Mouse (Mus musculus): Measurements from ENCODE around the gene BC034090.

Gene BC034090

DNA sequence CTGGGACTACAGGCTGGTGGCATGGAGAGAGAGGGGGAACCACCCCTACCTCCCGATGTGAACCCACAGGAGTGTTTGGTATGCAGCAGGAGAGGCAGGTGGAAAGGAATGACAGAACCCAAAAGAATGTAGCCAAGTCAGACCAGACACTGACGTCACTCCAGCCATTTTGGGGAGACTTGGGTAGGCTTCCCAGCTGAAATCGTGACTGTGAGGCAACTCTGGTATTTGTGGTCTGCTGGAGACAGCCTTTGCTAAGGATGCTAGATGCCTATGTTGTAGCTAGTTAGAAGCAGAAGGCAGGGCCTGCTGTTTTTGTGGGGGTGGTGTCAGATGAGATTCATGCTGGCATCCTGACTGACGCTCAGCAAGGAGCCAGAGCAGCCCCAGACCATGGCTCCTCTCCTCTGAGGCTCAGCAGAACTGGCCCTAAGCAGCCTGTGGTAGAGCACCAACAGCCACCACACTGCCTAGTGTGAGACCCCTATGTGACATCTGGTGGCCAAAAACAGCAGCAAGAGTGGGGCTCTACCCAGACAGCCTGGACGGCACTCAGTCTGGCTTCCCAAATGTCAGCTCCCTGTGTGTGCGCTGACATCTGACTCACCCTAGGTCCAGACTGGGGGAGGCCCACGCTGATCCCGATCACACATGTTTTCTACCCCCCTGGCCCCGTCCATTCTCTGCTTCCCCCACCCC lies 29.0 kb downstream of the BC034090 start:
- peak in 1 of 2 experiments; percentile 7 for DNase-seq

DNA sequence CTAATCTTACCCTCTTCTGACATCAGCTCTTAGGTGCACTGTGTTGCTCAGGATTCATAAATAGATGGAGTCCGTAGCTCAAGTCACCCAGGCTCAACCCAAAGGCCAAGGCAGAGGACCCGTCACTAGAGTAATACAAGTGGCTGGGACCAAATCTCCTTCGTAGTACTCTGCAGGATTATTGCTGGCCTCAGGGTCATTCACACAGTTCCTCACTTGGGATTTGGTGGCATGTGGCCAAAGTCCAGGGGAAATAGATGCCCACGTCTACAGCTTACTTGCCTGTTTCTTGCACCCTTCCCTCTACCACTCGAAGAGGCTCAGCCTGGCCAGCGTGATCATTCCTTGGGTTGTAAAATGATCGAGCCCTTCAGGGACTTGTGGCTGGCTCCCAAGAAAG lies 30.3 kb downstream of the BC034090 start:
- no peak for DNase-seq

DNA sequence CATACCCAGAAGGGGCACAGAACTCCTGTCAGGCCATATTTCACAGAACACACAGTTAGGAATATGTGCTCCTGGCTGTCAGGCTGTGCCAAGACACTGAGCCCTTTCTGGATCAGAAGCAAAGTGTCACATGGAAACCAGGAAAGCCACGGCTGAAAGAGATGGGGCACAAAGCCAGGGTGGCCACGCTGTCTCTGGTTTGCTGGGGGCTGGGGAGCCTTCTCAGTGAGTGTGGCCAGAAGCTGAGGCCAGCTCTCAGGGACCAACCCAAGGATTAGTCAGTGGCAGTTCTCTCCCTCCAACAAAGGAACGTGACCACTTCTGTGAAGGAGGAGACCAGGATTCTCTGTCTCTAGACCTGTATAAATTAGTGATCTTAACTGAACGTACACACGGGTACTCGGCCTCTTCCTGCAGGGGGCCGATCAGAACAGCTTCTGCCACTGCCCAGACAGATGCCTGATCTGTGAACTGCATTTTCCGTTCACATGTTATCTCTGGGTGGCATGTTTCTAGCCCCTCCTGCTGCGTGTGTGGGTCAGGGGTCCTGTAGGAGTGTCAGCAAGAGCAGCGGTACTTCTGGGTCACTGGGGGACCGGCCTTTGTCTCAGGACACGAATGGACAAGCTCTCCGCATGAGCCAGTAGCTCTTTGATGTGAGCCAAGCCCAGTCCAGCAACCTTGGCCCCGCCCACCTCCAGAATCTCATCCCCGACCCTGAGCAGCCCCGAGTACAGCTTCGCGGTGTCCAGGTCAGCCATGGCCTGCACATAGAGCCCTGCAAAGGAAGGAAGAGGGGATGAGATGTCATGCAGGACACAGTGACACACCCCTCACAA lies 31.1 kb downstream of the BC034090 start:
- DNase-seq, result no peak

DNA sequence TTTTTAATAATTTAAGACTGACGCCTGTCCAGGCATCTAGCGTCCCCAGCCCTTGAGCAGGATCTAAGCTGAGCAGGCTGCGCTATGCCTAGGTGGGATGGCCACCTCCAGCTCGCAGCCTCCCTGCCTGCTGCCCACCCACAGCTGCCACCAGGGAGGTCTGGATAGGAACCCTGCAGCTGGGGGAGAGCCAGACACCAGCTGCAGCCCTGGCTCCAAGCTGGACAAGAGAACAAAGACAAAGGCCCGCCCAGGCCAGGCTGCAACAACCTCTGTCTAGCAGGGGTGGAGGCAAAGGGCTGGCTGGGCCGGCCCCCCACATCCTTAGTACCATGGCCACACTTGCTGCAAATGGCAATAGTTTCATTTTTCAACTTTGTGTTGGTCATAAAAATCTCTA lies 31.8 kb downstream of the BC034090 start:
- peak in 1 of 2 experiments; percentile 14 for DNase-seq

DNA sequence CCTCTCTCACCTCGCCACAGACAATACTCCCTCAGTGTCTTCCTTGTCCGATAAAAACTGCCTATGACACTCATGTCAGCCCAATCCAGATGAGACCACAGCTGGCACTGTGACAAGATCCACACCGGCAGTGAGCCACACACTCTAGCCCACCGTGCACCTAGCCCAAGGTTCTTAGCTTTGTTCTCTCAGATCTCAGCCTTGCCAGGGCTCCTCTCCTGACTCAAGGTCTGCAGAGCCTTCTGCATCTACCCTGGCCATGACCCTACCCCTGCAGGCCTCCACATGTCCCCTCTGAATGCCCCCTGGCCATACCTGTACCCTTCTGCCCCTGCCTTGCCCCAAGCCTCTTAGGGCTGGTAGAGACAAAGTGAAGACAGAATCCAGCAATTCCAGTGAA lies 32.2 kb downstream of the BC034090 start:
- DNase-seq, result no peak

DNA sequence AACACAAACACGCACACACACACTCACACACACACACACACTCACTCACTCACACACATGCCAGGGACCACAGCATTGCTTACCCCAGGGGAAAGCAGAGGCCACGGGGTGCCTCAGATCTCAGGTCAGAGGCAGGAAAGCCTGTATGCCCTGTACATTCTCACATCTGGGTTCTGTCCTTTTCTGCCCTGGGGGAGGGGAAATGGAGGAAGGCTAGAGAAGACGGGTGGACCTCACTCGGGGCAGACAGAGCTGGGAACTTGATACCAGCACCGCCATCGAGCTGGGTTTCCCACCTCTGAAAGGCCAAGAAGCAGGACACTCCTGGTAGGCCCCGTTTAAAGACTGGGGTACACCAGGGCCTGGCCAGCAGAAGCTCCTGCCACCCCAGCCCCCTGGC lies 33.2 kb downstream of the BC034090 start:
- DNase-seq, result no peak

DNA sequence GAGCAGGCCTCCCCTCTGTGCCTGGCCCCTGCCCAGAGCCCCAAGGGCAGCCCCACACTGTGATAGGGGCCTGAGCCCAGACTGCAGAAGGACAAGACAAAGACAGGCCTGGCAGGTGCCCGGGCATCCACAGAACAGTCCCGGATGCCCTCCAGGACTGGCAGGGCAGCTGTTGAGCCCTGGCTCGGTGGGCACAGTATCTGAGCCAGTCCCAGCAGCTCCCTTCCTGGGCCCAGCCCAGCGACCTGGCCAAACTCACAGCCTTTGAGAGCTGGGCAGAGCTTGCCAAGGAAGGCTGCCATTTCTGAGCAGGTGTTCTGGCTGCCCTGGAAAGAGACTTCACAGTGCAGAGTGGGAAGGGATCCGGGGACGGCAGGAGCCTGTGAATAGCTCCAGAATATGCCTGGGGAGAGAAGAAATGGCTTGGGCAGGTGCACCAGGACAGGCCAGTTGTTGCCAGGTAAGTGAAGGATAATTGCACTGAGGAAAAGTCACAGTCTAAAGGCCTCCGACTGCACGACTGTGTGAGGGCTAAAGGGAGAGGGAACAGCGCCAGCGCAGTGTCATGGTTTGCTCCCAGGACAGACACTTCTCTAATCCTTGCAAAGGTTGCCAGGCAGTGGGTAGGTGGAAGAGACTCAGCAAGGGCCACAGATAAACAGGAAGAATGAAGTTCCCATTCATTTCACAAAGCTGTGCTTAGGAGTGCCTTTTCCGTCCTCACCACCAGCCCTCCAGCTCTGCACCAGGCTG lies 34.1 kb downstream of the BC034090 start:
- peak; percentile 67 to 68 for DNase-seq

DNA sequence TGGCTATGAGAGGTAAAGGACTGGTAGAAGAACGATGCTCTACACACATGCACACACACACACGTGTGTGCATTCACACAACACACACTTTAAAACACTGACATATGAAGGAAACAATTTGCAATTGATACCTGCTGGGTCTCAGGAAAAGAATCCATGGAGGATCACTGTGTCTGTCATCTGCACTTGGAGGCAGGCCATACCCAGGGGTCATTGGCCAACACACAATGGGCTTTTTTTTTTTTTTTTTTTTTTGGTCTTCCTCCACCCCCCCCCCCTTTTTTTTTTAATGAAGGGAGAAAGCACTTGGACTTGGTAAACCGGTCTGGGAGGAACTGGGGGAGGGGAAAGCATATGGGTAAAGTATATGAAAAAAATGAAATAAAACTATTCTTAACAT lies 36.4 kb downstream of the BC034090 start:
- DNase-seq, result no peak

DNA sequence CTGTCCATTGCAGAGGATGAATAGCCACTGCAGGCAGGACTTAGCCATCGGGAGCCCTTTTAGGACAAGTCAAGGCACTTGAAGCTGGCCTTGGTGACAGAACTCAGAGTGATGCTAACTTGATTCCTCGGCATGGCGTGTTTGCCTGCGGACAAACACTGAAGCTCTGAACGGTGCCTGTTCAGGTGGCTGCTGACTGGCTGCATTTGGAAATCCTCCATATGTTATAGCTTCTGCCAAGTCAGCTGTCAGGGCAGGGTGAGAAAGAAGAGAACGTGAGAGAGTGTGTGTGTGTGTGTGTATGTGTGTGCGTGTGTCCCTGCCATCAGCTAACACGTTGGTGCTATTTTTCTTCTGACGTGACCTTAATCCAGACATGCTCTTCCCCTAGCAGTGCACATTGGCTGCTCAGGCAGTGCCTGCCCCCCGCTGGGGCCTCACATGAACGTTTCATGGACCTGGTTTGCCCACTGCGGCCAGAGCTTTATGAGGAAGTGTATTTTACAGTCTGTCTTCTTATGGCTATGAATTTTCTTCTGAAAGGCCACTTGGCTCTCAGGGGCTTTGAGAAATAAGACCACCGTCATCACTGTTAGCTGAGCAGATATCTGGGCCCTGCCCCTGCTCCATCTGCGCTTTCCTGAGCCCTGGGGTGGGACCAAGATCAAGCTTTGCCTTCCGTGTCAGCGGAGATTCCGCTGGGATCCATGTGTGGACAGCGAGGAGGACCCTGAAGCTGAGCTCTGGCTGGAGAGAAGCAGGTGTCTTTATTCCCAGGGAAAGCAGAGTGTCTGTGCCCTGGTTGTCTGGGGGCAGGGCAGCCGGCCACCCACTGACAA lies 38.2 kb downstream of the BC034090 start:
- DNase-seq, result no peak

DNA sequence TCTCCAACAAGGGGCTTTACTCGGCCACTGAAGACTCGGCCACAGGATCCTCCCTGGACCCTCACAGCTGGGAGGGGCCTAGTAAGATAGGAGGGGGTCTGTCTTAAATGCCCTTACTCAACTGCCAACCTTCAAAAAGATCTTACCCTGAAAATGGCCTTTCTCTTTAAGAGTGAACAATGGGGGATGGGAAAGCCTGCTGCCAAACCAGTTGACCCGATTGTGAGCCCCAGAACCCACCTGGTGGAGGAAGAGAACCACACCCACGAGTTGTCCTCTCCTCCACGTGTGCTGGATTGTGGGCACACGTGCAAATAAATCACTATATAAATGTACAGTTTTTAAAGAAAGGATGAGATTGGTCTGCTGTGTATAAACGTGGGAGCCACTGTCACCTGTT lies 38.9 kb downstream of the BC034090 start:
- no peak for DNase-seq

DNA sequence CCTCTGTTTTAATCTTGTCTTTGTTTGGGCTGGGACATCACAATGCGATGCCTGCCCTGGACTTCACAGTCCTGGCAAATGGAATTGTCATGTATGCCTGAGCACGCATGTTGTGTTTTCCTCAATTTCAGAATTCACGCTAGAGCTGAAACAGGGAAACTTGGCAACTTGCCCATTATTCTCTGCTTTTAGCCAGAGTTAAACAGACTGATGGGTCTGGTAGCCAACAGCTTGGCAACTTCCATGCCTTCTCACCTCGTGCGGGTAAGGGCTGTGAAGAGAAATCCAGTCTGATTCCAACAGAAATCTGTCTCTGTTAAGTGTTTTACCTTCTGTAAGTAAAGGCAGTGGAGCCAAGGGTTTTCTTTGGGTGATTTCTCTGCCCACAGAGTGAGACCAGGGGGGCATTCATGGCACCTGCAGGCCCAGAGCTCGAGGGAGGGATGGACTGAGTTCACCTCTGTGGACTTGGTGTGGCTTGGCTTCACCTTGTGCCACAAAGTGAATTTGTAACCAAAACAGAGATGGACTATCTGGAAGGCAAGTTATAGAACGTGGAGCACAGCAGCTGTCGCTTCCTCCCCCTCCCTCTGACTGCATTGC lies 39.6 kb downstream of the BC034090 start:
- DNase-seq, result peak in 1 of 2 experiments; percentile 50

DNA sequence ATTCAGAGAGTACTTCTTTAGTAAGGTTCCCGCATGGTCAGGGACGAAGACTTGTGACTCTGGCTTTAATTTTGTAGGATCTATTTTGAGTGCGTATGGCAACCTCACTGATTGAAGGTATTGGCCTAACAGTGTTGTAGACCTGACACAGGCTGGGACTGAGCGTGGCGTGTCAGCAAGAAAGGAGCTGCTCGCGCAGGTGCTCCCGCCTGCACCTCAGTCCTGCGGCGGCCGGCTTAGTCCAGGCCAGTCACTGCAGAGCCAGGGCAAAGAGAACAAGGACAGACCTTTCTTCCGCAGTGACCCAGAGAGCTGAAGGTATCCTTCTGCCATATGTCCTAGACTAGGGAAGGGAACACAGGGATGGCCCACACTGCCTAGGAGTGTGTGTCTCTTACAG lies 40.3 kb downstream of the BC034090 start:
- DNase-seq, result no peak

DNA sequence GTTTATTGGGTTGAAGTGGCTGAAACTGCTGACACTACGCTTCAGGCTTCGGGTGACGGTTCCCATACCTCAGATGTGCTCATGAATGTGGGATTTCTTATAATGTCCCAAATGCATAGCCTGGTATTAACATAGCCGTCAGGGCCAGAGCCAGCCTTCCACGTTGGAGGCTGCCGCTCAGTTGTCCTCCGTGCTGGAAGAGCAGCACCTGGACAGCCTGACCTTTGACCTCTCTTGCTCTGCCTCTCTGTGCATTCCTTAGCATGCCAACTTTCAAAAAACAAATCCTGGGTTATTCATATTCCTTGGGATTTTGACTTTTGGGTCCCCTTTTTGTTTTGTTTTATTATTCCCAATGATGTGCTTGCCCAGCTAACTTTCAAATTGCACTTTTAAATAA lies 41.1 kb downstream of the BC034090 start:
- no peak for DNase-seq

DNA sequence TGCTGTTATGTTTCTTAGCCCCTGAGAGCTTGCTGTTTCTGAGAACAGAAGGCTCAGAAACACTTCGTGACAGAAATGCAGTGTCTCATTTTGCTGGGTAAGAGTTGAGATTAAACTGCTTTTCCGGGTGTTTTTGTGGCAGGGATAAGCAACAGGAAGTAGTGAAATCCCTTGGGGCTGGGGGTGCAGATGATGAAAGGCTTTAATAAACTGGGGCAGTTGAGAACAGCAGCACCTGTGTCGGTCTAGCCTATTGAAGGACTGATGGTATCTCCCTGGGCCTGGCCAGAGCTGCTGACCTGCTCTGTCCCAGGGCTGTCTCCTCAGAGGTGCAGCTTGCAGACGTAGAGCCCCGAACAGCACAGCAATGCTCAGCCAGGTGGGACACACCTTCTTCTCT lies 41.8 kb downstream of the BC034090 start:
- no peak for DNase-seq

DNA sequence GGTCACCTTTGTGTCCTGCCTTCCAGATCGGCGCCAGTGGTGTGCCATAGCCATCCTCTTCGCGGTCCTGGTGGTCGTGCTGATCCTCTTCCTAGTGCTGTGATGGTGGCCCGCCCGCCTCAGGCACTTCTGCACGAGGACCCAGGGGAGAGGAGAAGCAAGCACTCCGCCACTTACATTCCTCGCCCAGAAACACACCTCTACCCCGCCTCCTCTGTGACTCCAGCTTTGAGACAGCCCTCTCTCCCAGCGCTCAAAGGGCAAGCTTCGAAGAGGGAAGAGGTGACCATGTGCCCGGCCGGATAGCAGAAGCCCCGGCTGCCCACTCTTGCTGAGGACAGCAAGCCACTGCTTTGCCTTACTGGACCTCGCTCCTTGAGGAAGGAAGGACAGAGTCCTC lies 42.3 kb downstream of the BC034090 start:
- no peak for DNase-seq

DNA sequence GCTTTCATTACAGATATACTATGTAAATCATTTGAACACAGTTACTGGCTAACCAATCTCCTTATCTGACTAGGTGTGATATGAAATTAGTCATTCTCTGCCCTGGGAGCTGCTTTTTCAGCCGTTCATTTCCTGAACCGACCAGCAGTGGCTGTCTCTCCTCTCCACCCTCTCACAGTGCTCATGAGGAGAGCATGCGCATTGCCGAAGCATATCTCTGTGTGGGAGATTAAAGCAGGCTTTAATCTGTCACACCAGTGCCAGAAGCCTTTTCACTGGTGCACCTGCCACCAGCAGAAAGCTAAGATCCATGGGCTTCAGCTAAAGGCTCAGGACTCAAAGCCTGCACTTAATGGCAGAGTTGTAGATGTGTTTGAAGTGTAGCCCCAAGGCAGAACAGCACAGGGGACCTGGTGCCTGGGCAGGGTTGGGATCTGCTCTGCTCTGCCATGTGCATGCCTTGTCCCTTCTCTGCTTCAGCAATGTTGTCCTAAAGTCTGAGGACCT lies 42.8 kb downstream of the BC034090 start:
- no peak for DNase-seq

DNA sequence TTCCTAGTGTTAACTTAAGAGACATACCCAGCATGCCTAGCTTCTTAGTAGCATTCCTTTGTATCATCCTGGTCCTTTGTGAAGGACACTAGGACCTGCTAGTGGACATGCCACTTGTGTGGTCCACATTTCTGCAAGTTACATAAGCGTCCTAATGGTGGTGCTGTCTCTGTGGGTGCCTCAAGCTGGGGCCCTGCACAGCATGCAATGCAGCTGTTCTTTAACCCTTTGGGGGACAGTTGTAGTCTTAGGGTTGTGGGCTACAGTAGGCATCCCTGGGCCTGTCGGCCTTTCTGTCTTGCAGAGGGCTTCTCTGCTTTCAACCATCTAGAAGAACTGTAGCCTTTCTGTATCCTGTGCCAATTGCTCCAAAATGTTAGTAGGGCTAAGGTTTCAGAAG lies 43.3 kb downstream of the BC034090 start:
- DNase-seq, result no peak

DNA sequence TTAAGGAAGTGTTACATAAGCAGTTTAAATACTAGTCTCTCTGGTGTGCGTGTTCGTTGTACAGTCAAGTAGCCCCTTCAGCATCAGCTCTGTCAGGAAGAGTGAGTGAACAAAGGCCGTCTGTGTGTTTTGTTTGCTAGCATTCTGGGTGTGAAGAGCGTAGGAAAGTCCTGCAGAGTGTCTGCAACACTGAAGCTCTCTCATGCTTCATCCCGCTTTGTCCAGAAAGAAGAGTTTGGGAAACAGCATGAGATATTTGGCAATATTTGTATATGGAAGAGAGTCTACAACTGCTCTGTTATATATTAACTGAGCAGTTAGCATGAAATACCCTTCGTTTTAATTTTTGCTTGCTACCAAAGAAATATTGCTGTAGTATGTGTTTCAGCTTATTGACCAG lies 44.7 kb downstream of the BC034090 start:
- no peak for DNase-seq

DNA sequence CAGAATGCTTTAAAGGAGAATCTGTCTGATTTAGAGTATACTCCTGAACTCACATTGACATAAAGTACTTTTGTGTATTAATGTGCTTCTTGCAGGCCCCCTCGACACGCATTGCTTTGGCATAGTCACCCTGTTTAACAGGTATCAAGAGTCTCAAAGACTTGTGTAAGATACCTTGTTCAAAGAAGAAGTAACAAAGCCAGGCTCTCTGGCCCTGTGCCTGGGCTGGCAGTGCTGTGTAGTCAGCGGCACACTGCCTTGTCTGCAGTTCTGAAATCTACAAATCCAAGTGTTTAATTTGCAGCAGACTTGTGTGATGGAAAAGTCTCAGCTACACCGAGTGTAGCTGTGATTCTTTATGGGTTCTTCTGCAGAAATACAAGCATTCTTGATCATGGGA lies 47.6 kb downstream of the BC034090 start:
- DNase-seq, result no peak

DNA sequence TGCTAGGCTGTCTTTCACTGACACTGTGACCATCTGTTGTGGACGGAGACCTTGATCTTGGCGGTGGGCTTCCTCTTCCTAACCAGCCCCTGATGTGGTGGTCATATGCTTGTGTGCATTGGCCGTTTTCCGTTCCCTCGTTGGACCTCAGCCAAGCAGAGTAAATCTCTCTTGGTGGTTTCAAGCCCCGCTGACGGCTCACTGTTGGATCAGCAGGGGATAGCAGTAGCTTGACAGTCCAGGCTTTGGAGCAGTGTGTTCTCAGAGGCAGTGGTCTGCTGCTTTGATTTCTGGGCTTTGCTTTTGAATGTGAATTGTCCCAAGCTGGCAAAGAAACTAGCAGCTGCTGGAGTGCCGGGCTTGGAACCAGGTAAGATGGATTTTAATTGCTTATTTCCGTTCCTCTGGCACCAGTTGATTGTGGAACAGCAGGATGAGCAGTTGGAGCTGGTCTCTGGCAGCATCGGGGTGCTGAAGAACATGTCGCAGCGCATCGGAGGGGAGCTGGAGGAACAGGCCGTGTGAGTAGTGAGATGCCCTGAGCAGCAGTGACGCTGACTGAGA lies 51.4 kb downstream of the BC034090 start:
- no peak for DNase-seq

DNA sequence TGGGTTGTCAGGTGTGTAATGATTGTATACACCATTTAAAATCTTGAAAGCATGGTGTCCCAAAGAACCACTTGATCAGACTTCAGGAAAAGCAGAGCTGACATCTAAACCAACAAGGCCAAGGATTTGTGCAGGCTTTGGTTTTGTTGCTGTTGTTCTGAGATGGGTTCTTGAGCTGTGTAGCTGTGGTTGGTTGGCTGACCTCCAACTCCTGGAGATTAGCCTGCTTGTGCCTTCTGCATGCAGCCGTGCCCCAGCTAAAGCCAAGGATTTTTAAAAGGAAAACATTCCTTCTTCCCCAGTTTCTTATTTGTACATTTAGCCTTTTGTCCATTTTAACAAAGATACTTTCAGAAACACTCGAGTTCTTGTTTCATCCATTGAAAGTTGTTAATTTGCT lies 52.6 kb downstream of the BC034090 start:
- DNase-seq, result peak; percentile 68 to 70

DNA sequence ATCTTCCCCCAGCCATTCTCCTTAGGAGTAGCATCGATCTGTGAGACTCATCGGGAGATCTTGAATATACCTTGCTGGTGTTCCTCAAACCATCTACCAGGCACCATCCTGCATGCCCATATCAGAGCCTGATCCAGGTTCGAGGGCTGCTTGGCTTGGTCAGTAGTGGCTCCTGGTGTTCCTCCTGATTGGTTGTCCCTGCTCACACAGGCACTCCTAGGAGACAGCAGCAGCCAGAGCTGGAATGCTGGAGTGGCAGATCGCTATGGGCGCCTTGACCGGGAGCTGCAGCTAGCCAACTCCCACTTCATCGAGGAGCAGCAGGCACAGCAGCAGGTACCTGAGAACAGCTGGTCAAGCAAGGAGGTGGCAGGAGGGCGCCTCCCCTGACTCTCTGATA lies 53.0 kb downstream of the BC034090 start:
- DNase-seq, result no peak
